Mouse (Mus musculus) kidney, adult 2 months (tissue): ENCODE measurements around the gene Hdc.

Experiments
- CTCF ChIP-seq: fragments of 200-500 bp; conservative IDR thresholded peaks from 2 replicates; pipeline ENCODE4 v1.5.1; 2011; ENCODE audit warnings: low read depth, mild to moderate bottlenecking, control low read depth, low read length, moderate library complexity, mixed read lengths; ENCODE audit not compliant: insufficient read depth, insufficient read length
- POLR2A ChIP-seq: fragments of 200-500 bp; IDR thresholded peaks from one replicate; pipeline ENCODE4 v1.6.1; 2011; ENCODE audit warnings: low read depth, low read length, control low read depth

- TF ChIP-seq CTCF: no peak
- no peak for TF ChIP-seq POLR2A
These were observed 17.0 kb downstream of the Hdc start for GRCm38 (mm10) chr2:126601918-126602600.
